Mouse (Mus musculus): ENCODE results near the gene 2900011O08Rik. TPM values are rescaled to one million over a fixed set of nuclear protein-coding genes. Genes with fewer than 3 reads are reported as not detected.
A peak's percentile ranks its signal among the peaks of the same experiment; 100 is the strongest.
"Not testable (repeated sequence)": the region's sequence is repeated elsewhere in the genome, so short reads cannot be mapped to it uniquely, and the experiment has no call there.

The 2900011O08Rik gene
- total RNA-seq (2021) = under 1 TPM in 1 of 2 experiments, not detected in 1; 0.11 TPM
- long read RNA-seq, experiment 1 = 0 reads
- long read RNA-seq, experiment 2 = 0 reads

GRCm38 (mm10) chr16:13986574-13987478, at the start of gene 2900011O08Rik, which contains the start of gene Ifitm7:
Gene 2900011O08Rik, plus strand, starts transcription at chr16:13986604.
Gene Ifitm7, minus strand, starts transcription at chr16:13986888.
- intact Hi-C loops (cut with DNase I; ENCODE audit: low total_unique reads) = no loop called here

DNA sequence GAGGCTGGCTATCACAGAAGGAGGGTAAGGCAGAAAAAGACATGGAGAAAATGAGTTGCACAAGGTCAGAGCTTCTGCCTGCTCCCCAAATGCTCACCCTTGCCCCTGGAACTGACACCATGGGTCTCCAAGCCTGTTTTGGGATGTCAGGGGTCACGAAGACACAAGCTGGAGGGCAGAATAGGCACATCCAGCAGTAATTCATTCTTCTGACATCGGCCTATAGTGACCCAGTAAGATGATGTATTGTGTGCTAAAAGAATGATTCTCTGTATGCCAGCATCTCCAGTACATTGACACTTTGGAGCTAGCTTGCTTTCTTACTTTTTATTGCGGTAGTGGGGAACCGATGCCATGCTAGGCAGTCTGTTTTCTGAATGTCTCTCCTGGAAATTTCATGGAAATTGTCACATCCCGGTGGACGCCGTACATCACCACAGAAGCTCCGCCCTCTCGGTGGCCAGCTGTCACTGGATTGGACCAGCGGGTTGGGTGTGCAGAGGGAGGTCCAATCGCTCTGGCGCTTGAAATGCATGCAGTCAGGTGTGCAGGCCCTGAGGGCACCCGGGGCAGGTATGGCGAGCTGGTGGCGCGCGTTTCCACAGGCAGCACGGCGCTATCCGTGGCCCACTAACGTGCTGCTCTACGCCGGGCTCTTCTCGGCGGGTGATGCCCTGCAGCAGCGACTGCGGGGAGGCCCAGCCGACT, 46.1 kb upstream of the 2900011O08Rik start:
- intact Hi-C loops (cut with DNase I; ENCODE audit: low total_unique reads) = no loop called here
- DNase-seq = peak; percentile 45

More at GRCm38 (mm10) chr16:13986574-13987478, at the start of gene 2900011O08Rik, which contains the start of gene Ifitm7:
- no peak for DNase-seq

- DNase-seq = peak; percentile 23
- intact Hi-C loops (cut with DNase I; ENCODE audit: low total_unique reads) = no loop called here
Measured at GRCm38 (mm10) chr16:13940847-13941395, 45.5 kb upstream of the 2900011O08Rik start.

- intact Hi-C loops (cut with DNase I; ENCODE audit: low total_unique reads) = no loop called here
- DNase-seq = no peak
Measured at GRCm38 (mm10) chr16:13944178-13944577, 42.2 kb upstream of the 2900011O08Rik start.

DNA sequence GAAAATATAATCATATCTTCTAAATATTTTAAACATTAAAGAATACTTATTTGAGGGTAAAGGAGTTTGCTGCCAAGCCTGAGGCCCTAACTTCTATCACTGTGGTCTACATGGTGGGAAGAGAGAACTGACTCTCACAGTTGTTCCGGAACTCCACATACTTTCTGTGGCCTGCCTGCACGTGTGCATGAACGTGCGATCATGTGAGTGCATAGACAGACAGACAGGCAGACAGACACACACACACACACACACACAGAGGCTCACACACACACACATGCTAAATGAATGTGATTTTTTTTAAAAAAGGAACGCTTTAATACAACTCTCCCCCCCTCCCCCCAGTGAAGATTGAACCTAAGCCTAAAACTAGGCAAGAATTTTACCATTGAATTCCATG, 41.7 kb upstream of the 2900011O08Rik start:
- no peak for DNase-seq
- intact Hi-C loops (cut with DNase I; ENCODE audit: low total_unique reads) = no loop called here

DNA sequence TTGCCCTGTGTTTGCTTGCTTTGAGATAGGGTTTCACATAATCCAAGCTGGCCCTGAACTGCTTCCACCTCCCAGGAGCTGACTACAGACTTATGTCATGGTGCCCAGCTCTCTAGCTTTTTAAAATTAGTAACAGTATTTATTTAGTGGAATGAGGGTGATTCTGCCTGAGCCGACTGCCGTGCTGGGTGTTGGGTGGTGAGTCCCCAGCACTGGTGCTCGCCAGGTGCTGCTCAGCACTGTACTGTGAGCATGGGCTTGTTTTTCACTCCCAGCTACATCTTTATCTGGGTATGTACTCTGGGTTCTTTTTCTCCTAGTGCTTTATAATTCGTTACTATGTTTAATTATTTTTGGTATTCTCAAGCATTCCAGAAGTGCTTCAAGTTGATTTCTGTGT, 41.3 kb upstream of the 2900011O08Rik start:
- intact Hi-C loops (cut with DNase I; ENCODE audit: low total_unique reads) = no loop called here
- peak; percentile 12 for DNase-seq

DNA sequence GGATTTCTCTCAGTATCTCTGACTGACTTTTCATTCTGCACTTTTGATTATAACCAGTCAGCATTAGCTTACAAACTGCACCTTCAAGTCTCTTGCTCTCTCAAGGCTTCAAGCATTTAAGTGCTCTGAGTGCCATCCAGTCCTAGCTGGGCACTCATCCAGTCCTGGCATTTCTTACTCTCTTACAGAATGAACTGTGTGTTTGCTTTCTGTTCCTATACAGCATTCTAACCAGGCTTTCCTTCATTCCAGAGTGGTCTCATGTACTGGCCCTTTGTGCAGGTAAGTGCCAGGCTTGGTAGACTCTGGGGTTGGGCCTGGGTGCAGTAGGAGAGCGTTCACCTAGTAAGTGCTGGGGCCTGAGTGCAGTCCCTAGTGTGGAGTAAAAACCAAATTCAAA, 40.1 kb upstream of the 2900011O08Rik start:
- no peak for DNase-seq
- intact Hi-C loops (cut with DNase I; ENCODE audit: low total_unique reads) = no loop called here

GRCm38 (mm10) chr16:13951245-13951644, 35.2 kb upstream of the 2900011O08Rik start:
- intact Hi-C loops (cut with DNase I; ENCODE audit: low total_unique reads) = no loop called here
- DNase-seq = no peak

- intact Hi-C loops (cut with DNase I; ENCODE audit: low total_unique reads) = no loop called here
Measured at GRCm38 (mm10) chr16:13962053-13962452, 24.4 kb upstream of the 2900011O08Rik start.

GRCm38 (mm10) chr16:13969096-13969495, 17.3 kb upstream of the 2900011O08Rik start:
- intact Hi-C loops (cut with DNase I; ENCODE audit: low total_unique reads) = no loop called here
- DNase-seq = no peak

More at GRCm38 (mm10) chr16:13962053-13962452, 24.4 kb upstream of the 2900011O08Rik start:
- no peak for DNase-seq

DNA sequence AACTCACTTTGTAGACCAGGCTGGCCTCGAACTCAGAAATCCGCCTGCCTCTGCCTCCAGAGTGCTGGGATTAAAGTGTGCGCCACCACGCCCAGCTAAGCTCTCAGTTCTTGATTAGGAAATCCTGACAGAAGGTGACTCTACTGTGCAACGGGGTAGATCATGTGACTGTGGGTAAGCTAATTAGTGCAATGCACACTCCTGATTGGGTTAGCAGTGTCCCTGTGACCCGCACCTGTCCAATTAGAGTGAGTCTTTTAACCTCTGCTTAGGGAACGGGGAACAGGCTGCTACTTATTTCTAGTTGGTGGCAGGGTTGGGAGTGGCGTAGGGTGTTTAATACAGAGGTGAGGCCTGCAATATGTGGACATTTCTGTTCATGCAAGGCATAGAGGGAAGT, 14.4 kb upstream of the 2900011O08Rik start:
- intact Hi-C loops (cut with DNase I; ENCODE audit: low total_unique reads) = no loop called here
- DNase-seq = no peak

GRCm38 (mm10) chr16:13976358-13976896, 10.0 kb upstream of the 2900011O08Rik start:
- intact Hi-C loops (cut with DNase I; ENCODE audit: low total_unique reads); DNase-seq: not testable (repeated sequence)

- intact Hi-C loops (cut with DNase I; ENCODE audit: low total_unique reads); DNase-seq: not testable (repeated sequence)
Measured at GRCm38 (mm10) chr16:13977026-13977425, 9.4 kb upstream of the 2900011O08Rik start.

- intact Hi-C loops (cut with DNase I; ENCODE audit: low total_unique reads); DNase-seq: not testable (repeated sequence)
Measured at GRCm38 (mm10) chr16:13981726-13982125, 4.7 kb upstream of the 2900011O08Rik start.

- intact Hi-C loops (cut with DNase I; ENCODE audit: low total_unique reads) = no loop called here
- DNase-seq = no peak
Measured at GRCm38 (mm10) chr16:13983161-13983560, 3.2 kb upstream of the 2900011O08Rik start.

GRCm38 (mm10) chr16:13986197-13986573, 219 bp upstream of the 2900011O08Rik start:
- intact Hi-C loops (cut with DNase I; ENCODE audit: low total_unique reads) = no loop called here
- DNase-seq = no peak

DNA sequence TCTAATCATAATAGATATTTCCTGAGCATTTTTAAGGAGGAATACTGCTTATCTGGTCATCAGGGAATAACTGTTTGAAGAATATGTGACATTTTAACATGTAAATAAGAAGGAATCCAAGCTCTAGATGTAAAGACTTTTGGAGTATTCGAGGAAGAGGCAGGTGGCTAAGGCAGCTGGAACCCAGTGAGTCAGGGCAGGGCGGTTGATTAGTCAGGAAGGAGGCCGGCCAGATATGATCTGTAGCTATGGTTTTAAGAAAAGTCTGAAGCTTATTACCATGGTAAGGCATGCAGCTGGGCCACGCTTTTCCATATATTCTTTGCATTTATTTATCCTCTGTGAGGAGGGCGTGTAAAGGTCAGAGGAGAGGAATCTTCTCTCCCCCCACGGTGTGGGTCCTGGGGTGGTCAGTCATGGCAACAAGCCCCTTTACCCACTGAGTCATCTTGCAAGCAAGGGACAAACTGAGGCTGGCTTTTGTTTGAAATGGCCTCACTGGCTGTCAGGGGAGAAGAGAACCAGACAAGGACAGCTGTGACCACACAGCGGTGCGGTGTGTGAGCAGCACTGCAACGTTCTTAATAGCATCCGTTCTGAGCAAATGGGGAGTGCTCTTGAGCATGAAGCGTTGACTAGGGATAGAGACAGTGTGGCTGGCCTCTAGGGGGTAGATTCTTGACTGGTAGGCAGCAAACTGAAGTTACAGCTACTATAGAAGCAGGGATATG, 6.3 kb downstream of the 2900011O08Rik start:
- no peak for DNase-seq
- intact Hi-C loops (cut with DNase I; ENCODE audit: low total_unique reads) = no loop called here

GRCm38 (mm10) chr16:13994076-13994475, 7.7 kb downstream of the 2900011O08Rik start:
- intact Hi-C loops (cut with DNase I; ENCODE audit: low total_unique reads) = no loop called here
- no peak for DNase-seq

- intact Hi-C loops (cut with DNase I; ENCODE audit: low total_unique reads) = no loop called here
- no peak for DNase-seq
Measured at GRCm38 (mm10) chr16:13994502-13994901, 8.1 kb downstream of the 2900011O08Rik start.

Data from gastrocnemius, postnatal 14 days (tissue).